Mouse (Mus musculus): Measurements from ENCODE around the gene Lrig1.

- no peak for TF ChIP-seq CTCF (IDR thresholded peaks at IDR 0.05; ENCODE audit: control insufficient read depth, insufficient read depth, insufficient read length)
- no peak for TF ChIP-seq USF1 (IDR thresholded peaks at IDR 0.05; ENCODE audit: low read depth)
- TF ChIP-seq MYOD1 (IDR thresholded peaks at IDR 0.05; ENCODE audit: control insufficient read depth, insufficient read length, low read depth), result no peak
- no peak for TF ChIP-seq MYOG (IDR thresholded peaks at IDR 0.05; ENCODE audit: control insufficient read depth, extremely low read depth, insufficient read length)
- no peak for TF ChIP-seq MAX (IDR thresholded peaks at IDR 0.05)
These were observed 5.5 kb downstream of the Lrig1 start for GRCm38 (mm10) chr6:94694481-94694880.
